Mouse (Mus musculus): ENCODE measurements around the gene Ctsa. TPM values are rescaled to one million over a fixed set of nuclear protein-coding genes. Genes with fewer than 3 reads are reported as not detected.
"Not testable (repeated sequence)": the region's sequence is repeated elsewhere in the genome, so short reads cannot be mapped to it uniquely, and the experiment has no call there.

Gene Ctsa
- polyA plus RNA-seq, 1 experiment from 2014 or later: 1,079 TPM

GRCm38 (mm10) chr2:164877376-164878215 is 44.9 kb downstream of the Ctsa start:
- not testable (repeated sequence) for H3K9me3 ChIP-seq (ENCODE audit: control insufficient read depth); H3K4me1 ChIP-seq (replicated peaks; ENCODE audit: control insufficient read depth, insufficient read depth, low read length); H3K27me3 ChIP-seq (replicated peaks; ENCODE audit: control insufficient read depth, insufficient read depth, low read length); H3K9ac ChIP-seq (ENCODE audit: low read depth, low read length); ATAC-seq; H3K27ac ChIP-seq (ENCODE audit: low read depth, low read length); H3K36me3 ChIP-seq (ENCODE audit: control insufficient read depth, insufficient read depth)
- peak; percentile 42 for TF ChIP-seq CTCF (IDR thresholded peaks at IDR 0.05; ENCODE audit: low read depth)
- H3K4me2 ChIP-seq (replicated peaks; ENCODE audit: low read depth): peak overlapping the region; percentile 97; the same call in 1 of the 2 replicates
- 65% methylated on average over 11 of the region's 11 CpGs for WGBS
- peak overlapping the region; percentile 98 for H3K4me3 ChIP-seq (ENCODE audit: low read depth, low read length)

- 2% methylated on average over 28 of the region's 28 CpGs for WGBS
- peak; percentile 50 for ATAC-seq
- Histone ChIP-seq H3K9me3 (ENCODE audit: control insufficient read depth) (no peaks in the 10 kb centered on the region), H3K36me3 (ENCODE audit: control insufficient read depth, insufficient read depth) (peaks cover 12% of the 10 kb centered on the region), H3K27ac (ENCODE audit: low read depth, low read length) (peak overlapping the region; percentile 100), H3K9ac (ENCODE audit: low read depth, low read length) (peak overlapping the region; percentile 100), H3K4me2 (replicated peaks; ENCODE audit: low read depth) (peak overlapping the region; percentile 97), H3K4me3 (ENCODE audit: low read depth, low read length) (peak overlapping the region; percentile 98), H3K27me3 (replicated peaks; ENCODE audit: control insufficient read depth, insufficient read depth, low read length) (no peaks in the 10 kb centered on the region), H3K4me1 (replicated peaks; ENCODE audit: control insufficient read depth, insufficient read depth, low read length) (no peaks in the 10 kb centered on the region)
- TF ChIP-seq CTCF (IDR thresholded peaks at IDR 0.05; ENCODE audit: low read depth): peak; percentile 55
Measured at GRCm38 (mm10) chr2:164878509-164879227, 46.0 kb downstream of the Ctsa start.

- 1% methylated on average over 40 of the region's 40 CpGs for WGBS
- Histone ChIP-seq H3K4me1 (replicated peaks; ENCODE audit: control insufficient read depth, insufficient read depth, low read length) (no peaks in the 10 kb centered on the region), H3K4me2 (replicated peaks; ENCODE audit: low read depth) (peak within 1 kb of the TSS; percentile 97), H3K27ac (ENCODE audit: low read depth, low read length) (peak within 1 kb of the TSS; percentile 100), H3K9me3 (ENCODE audit: control insufficient read depth) (no peaks in the 10 kb centered on the region), H3K27me3 (replicated peaks; ENCODE audit: control insufficient read depth, insufficient read depth, low read length) (no peaks in the 10 kb centered on the region), H3K36me3 (ENCODE audit: control insufficient read depth, insufficient read depth) (peaks cover 17% of the 10 kb centered on the region), H3K9ac (ENCODE audit: low read depth, low read length) (peak within 1 kb of the TSS; percentile 100), H3K4me3 (ENCODE audit: low read depth, low read length) (peak within 1 kb of the TSS; percentile 98)
- ATAC-seq: peak; percentile 78
- TF ChIP-seq CTCF (IDR thresholded peaks at IDR 0.05; ENCODE audit: low read depth): 0 out of 2 replicates have a peak, but pooled peaks have one; percentile 30
Measured at GRCm38 (mm10) chr2:164879228-164879567, 46.5 kb downstream of the Ctsa start, which contains the start of gene Pcif1. Gene Pcif1, plus strand, starts transcription at chr2:164879304.

GRCm38 (mm10) chr2:164879568-164880277 is 47.0 kb downstream of the Ctsa start:
- under 1% methylated on average over 62 of the region's 72 CpGs for WGBS
- no peaks in the 10 kb centered on the region for H3K4me1 ChIP-seq (replicated peaks; ENCODE audit: control insufficient read depth, insufficient read depth, low read length)
- ATAC-seq: peak; percentile 85
- peak overlapping the region; percentile 100 for H3K27ac ChIP-seq (ENCODE audit: low read depth, low read length)
- TF ChIP-seq CTCF (IDR thresholded peaks at IDR 0.05; ENCODE audit: low read depth): 0 out of 2 replicates have a peak, but pooled peaks have one; percentile 1
- peak overlapping the region; percentile 97 for H3K4me2 ChIP-seq (replicated peaks; ENCODE audit: low read depth)
- peak overlapping the region; percentile 98 for H3K4me3 ChIP-seq (ENCODE audit: low read depth, low read length)
- peaks cover 22% of the 10 kb centered on the region for H3K36me3 ChIP-seq (ENCODE audit: control insufficient read depth, insufficient read depth)
- H3K27me3 ChIP-seq (replicated peaks; ENCODE audit: control insufficient read depth, insufficient read depth, low read length): no peaks in the 10 kb centered on the region
- no peaks in the 10 kb centered on the region for H3K9me3 ChIP-seq (ENCODE audit: control insufficient read depth)
- H3K9ac ChIP-seq (ENCODE audit: low read depth, low read length): peak overlapping the region; percentile 100

GRCm38 (mm10) chr2:164882619-164883018 is 49.9 kb downstream of the Ctsa start:
- H3K27me3 ChIP-seq (replicated peaks; ENCODE audit: control insufficient read depth, insufficient read depth, low read length): no peaks in the 10 kb centered on the region
- H3K4me3 ChIP-seq (ENCODE audit: low read depth, low read length): no peak overlapping the region
- no peak overlapping the region for H3K4me2 ChIP-seq (replicated peaks; ENCODE audit: low read depth)
- no peak for ATAC-seq
- no peak overlapping the region for H3K9ac ChIP-seq (ENCODE audit: low read depth, low read length)
- 81% methylated on average over 9 of the region's 9 CpGs for WGBS
- no peak overlapping the region for H3K27ac ChIP-seq (ENCODE audit: low read depth, low read length)
- H3K9me3 ChIP-seq (ENCODE audit: control insufficient read depth): no peaks in the 10 kb centered on the region
- H3K4me1 ChIP-seq (replicated peaks; ENCODE audit: control insufficient read depth, insufficient read depth, low read length): no peaks in the 10 kb centered on the region
- H3K36me3 ChIP-seq (ENCODE audit: control insufficient read depth, insufficient read depth): peaks cover 51% of the 10 kb centered on the region
- no peak for TF ChIP-seq CTCF (IDR thresholded peaks at IDR 0.05; ENCODE audit: low read depth)

- no peak for TF ChIP-seq CTCF (IDR thresholded peaks at IDR 0.05; ENCODE audit: low read depth)
- 57% methylated on average over 7 of the region's 7 CpGs for WGBS
- H3K36me3 ChIP-seq (ENCODE audit: control insufficient read depth, insufficient read depth): peaks cover 82% of the 10 kb centered on the region
- H3K27me3 ChIP-seq (replicated peaks; ENCODE audit: control insufficient read depth, insufficient read depth, low read length): no peaks in the 10 kb centered on the region
- H3K27ac ChIP-seq (ENCODE audit: low read depth, low read length): no peak overlapping the region
- no peak overlapping the region for H3K4me2 ChIP-seq (replicated peaks; ENCODE audit: low read depth)
- H3K4me1 ChIP-seq (replicated peaks; ENCODE audit: control insufficient read depth, insufficient read depth, low read length): peaks cover 17% of the 10 kb centered on the region
- no peak overlapping the region for H3K9ac ChIP-seq (ENCODE audit: low read depth, low read length)
- no peaks in the 10 kb centered on the region for H3K9me3 ChIP-seq (ENCODE audit: control insufficient read depth)
- H3K4me3 ChIP-seq (ENCODE audit: low read depth, low read length): no peak overlapping the region
- no peak for ATAC-seq
Measured at GRCm38 (mm10) chr2:164885788-164886187, 53.1 kb downstream of the Ctsa start.

All from intestine, postnatal 0 days (tissue).